Mouse (Mus musculus) liver, adult 2 months (tissue): Measurements from ENCODE around the gene Rogdi.

ENCODE experiments used
- CTCF ChIP-seq: fragments of 200-500 bp; IDR thresholded peaks from 2 replicates; pipeline ENCODE4 v1.5.1; 2011; ENCODE audit warnings: low read depth, low read length, control low read depth
- POLR2A ChIP-seq: fragments of 200-500 bp; IDR thresholded peaks from 2 replicates; pipeline ENCODE4 v1.6.1; 2011; ENCODE audit warnings: low read length, control low read depth; ENCODE audit not compliant: insufficient read depth; ENCODE audit errors: extremely low read depth

- TF ChIP-seq CTCF (no peak), POLR2A (no peak)
These were observed 44.1 kb downstream of the Rogdi start for GRCm38 (mm10) chr16:4969055-4969843.
